In the genomic region with DNA sequence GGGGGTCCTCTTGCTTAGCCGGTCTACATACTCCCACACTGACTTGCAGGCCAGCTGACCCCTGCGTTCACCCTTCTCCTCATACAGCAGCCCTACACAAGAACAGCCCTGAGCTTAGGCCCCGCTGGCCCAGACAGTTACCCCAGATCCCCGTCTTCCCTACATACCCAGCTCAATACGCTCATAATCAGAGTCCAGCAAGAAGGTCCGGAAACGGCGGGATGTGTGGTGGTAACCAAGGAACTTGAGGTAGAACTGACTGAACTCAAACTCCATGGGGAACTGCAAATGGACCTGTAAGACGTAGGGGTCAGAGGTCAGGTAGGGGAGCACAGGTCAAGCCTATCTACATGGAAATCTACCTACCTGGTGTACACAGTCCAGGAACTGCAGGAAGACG, we compare ENCODE assay signal across 25 mouse cellular contexts. TPM values are rescaled to one million over a fixed set of nuclear protein-coding genes. Genes with fewer than 3 reads are reported as not detected.
"Had no signal": no experiment of that assay in that cellular context is flagged by ENCODE, and none has a peak within 500 bp of the region (broad histone marks: within the 10 kb centered on the region; RNA-seq: fewer than 3 reads in every experiment).

No protein-coding gene starts in this region.

- H3K4me1 ChIP-seq: midbrain, embryonic 13.5 days; midbrain, embryonic 15.5 days; neural tube, embryonic 12.5 days had no signal

- H3K4me2 ChIP-seq: liver, embryonic 15.5 days; lung, embryonic 15.5 days; midbrain, embryonic 11.5 days; midbrain, embryonic 13.5 days; midbrain, embryonic 15.5 days; neural tube, embryonic 12.5 days had no signal

- H3K27me3 ChIP-seq: liver, embryonic 15.5 days; lung, embryonic 15.5 days; megakaryocyte, embryonic 14.5 days; midbrain, embryonic 13.5 days; midbrain, embryonic 15.5 days; neural tube, embryonic 12.5 days had no signal

- DNase-seq: liver, postnatal 0 days; lung, adult 2 months; lung, postnatal 14 days; lung, postnatal 36 days; right cerebral cortex, postnatal 14 days; thymus, adult 2 months; thymus, postnatal 25 days; thymus, postnatal 4 days had no signal

- ATAC-seq: liver, postnatal 0 days; lung, postnatal 0 days; midbrain, embryonic 15.5 days had no signal

- H3K9me3 ChIP-seq: liver, embryonic 15.5 days; lung, embryonic 15.5 days; megakaryocyte, embryonic 14.5 days; midbrain, embryonic 13.5 days; midbrain, embryonic 15.5 days; neural tube, embryonic 12.5 days had no signal

- H3K9ac ChIP-seq: liver, embryonic 15.5 days; liver, postnatal 0 days; lung, embryonic 15.5 days; midbrain, embryonic 13.5 days; midbrain, embryonic 15.5 days; neural tube, embryonic 12.5 days had no signal

- H3K27ac ChIP-seq: liver, embryonic 15.5 days; lung, embryonic 15.5 days; macrophage; midbrain, embryonic 13.5 days; midbrain, embryonic 15.5 days; neural tube, embryonic 12.5 days had no signal

- H3K4me3 ChIP-seq: liver, embryonic 15.5 days; lung, embryonic 15.5 days; midbrain, embryonic 13.5 days; midbrain, embryonic 15.5 days; neural tube, embryonic 12.5 days had no signal

RNA-seq across cellular contexts. Expression of a gene that starts 28.7 kb away (rescaled TPM):
- total RNA-seq: megakaryocyte progenitor cell, adult 5-6 weeks; midbrain, postnatal 0 days; monocyte, adult 5-6 weeks; neutrophil, adult 5-6 weeks had no signal
- polyA plus RNA-seq: macrophage; midbrain, embryonic 11.5 days; midbrain, embryonic 13.5 days; midbrain, embryonic 15.5 days; midbrain, postnatal 0 days; neural tube, embryonic 12.5 days; neural tube, embryonic 14.5 days; stomach, embryonic 14.5 days; testis, adult 2 months; urinary bladder, adult 2 months had no signal

RNA-seq across cellular contexts. Expression of a gene that starts 40.4 kb away (rescaled TPM):
- total RNA-seq: megakaryocyte progenitor cell, adult 5-6 weeks; midbrain, postnatal 0 days; monocyte, adult 5-6 weeks; neutrophil, adult 5-6 weeks had no signal
- polyA plus RNA-seq: lung, embryonic 15.5 days; lung, postnatal 0 days; macrophage; midbrain, embryonic 11.5 days; midbrain, embryonic 13.5 days; midbrain, embryonic 15.5 days; midbrain, postnatal 0 days; neural tube, embryonic 12.5 days; neural tube, embryonic 14.5 days; stomach, embryonic 14.5 days; urinary bladder, adult 2 months had no signal
